Mouse (Mus musculus) cerebellum, adult 2 months (tissue): ENCODE data around the gene Coq10a.

Experiments
- CTCF ChIP-seq: fragments of 200-500 bp; IDR thresholded peaks from 2 replicates; pipeline ENCODE4 v1.5.1; 2011; ENCODE audit warnings: low read depth, mild to moderate bottlenecking, control low read depth, low read length, moderate library complexity, borderline replicate concordance; ENCODE audit not compliant: insufficient read depth
- POLR2A ChIP-seq: fragments of 200-500 bp; IDR thresholded peaks from 2 replicates; pipeline ENCODE4 v1.6.1; 2011; ENCODE audit warnings: low read length, control low read depth, borderline replicate concordance; ENCODE audit not compliant: insufficient read depth

GRCm38 (mm10) chr10:128390366-128390765, 21.6 kb upstream of the Coq10a start:
- no peak for TF ChIP-seq CTCF
- no peak for TF ChIP-seq POLR2A
